Mouse (Mus musculus) hindlimb bud, embryonic 11.5 days (tissue): ENCODE measurements around the gene Pou2f3.

Source experiments
- DNase-seq: peaks from one replicate; pipeline ENCODE4 v3.0.0-alpha.2; 2012; ENCODE audit warnings: low read depth, low spot score; ENCODE audit errors: extremely low spot score

The Pou2f3 gene

DNA sequence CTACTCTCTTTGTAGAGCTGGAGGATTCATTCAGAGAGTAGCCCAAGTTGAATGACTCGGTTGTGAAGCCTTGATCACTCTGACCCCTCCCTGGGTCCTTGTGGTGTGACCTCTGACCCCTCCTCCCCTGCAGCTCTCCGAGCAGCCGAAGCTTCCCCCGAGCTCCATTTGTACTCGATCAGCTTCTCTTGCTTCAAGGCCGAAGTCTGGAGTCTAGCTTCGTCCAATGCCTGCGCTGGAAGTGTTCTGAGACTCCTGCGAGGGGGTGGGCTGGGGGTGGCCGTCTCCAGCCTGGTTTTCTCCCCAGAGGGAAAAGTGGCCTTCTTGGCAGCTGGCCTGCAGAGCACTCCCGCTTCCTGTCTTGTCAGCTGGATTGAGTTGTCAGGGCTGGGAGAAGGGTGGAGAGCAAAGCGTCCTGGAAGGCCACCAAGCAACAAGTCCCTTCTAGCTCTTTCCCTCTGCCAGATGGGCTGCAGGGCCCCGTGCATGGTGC lies at the start of gene Pou2f3:
Gene Pou2f3 (minus strand): TSS at position 180 of the 493 bp plus-strand sequence.
- DNase-seq = no peak

GRCm38 (mm10) chr9:43253271-43253681 lies 43.1 kb upstream of the Pou2f3 start:
- DNase-seq = no peak

DNA sequence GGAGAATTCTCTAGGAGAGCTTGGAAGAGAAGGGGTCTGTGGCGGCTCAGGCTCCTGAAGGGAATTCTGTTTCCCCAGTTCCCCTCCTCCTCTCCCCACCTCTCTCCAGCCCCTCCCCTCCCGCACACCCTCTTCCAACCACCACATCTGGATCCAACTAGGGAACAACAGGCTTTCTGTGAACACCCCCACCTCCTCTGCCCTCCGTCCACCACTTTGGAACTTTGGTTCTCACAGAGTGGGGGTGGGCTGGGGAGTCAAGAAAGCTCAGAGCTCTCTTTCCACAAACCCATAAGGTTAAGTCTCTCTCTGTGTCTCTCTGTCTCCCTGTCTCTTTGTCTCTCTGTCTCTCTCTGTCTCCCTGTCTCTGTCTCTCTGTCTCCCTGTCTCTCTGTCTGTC lies 42.6 kb upstream of the Pou2f3 start:
- DNase-seq = no peak

- no peak for DNase-seq
Measured at GRCm38 (mm10) chr9:43251786-43252185, 41.6 kb upstream of the Pou2f3 start.

GRCm38 (mm10) chr9:43246738-43247180 lies 36.6 kb upstream of the Pou2f3 start:
- no peak for DNase-seq

DNA sequence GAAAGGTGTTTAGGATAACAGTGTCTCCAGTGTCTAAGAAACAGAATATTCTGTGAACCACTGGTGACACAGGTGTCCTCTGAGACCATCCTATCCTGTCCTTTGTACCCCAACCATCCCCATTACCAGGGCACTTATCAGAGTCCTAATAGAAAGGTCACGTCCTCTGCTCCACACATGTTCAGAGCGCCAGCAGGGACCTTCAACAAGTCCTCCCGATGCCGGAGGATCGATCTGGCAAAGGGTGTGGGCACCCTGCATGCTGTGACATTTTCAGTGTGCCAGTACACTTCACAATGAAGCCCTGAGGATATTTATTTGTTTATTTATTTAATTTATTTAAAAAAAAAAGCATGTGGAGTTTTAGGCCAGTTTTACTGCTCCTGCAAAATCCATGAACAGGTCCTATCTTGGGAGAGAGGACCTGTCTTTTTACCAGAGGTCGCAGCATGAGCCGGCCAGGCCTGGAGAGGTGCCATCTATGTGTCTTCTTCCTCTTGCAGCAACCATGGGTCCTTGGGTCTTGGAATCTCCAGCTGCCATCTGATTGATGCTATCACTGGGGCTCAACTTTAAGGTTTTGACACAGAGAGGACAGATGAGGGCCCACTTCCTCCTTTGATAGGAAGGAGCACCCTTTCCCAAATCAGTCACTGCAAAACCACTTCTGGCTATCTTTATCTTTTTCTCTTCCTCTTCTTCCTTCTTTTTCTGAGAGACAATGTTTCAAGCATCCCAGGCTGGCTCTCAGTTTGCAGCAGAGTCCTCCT lies 35.8 kb upstream of the Pou2f3 start:
- DNase-seq = no peak

DNA sequence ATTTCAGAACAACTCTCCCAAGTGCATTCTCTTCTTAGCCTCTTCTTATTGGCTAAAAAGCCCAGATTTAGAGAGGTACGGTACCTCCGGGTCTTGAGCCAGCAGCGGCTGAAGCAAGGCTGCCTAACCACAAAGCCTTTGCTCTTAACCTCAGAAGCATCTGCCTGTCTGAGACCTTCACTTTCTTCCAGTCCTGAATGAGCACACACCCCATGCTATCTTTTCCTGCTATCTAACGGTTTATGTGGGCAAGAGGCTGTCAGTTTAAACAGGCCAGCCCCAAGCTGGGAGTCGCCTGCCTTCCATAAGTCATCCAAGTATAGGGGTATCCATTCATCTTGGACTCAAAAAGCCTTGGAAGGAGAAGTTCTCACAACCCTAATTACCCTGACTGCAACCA lies 32.3 kb upstream of the Pou2f3 start:
- no peak for DNase-seq

GRCm38 (mm10) chr9:43241970-43242369 lies 31.8 kb upstream of the Pou2f3 start:
- DNase-seq = no peak

DNA sequence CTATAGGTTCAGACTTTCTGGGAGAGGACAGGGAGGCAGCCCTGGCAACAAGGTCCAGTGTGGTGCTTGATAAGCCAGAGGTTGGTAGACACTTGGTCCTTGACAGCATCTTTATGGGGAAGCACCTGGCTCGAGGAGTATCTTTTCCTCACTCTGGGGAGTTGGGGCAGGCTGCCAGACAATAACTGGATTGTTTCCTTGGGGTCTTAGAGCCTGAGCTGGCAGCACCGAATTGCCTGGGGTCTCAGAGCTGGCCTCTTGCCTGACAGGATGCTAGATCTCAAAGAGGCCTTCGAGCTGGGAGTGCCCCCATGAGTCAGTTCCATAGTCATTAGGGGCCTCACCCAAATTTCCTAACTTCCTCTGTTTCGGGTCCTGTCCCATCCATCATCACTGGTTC lies 31.1 kb upstream of the Pou2f3 start:
- no peak for DNase-seq

- DNase-seq = no peak
Measured at GRCm38 (mm10) chr9:43240594-43240900, 30.4 kb upstream of the Pou2f3 start.

GRCm38 (mm10) chr9:43239712-43240593 lies 29.8 kb upstream of the Pou2f3 start, which contains the start of gene Oaf:
Gene Oaf (minus strand): TSS chr9:43239911.
- no peak for DNase-seq

- no peak for DNase-seq
Measured at GRCm38 (mm10) chr9:43238631-43239545, 28.7 kb upstream of the Pou2f3 start.

- DNase-seq = no peak
Measured at GRCm38 (mm10) chr9:43238167-43238566, 28.0 kb upstream of the Pou2f3 start.

DNA sequence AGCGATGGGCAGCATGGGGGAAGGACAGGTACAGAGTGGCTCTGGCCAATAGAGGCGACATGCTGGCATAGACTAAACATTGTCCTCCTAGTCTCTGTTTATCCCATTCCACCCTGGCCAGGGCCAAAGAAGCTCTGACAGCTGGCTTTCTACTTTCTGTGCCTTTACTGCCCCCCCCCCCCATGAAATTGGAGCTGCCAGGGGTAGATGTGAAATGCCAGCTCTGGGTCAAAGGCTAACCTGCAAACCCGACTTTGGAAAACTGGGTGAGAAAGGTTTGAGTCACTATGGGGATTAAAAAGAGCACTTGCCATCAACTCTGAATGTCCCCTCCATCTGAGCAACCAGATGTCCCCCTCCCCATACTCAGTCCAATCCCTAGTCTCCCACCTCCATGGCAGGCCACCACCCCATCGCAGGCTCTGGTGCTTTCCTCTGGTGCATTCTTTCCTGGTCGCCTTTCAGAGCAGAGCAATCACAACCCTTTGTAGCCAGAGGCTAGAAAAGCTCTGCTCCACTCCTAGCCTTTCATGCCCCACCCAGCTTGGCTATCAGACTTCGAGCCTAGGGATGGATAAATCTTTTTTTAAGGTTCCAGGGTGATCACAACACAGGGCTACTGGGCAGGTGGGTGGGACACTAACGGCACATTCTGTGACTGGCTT lies 27.1 kb upstream of the Pou2f3 start:
- DNase-seq = no peak

GRCm38 (mm10) chr9:43236576-43236975 lies 26.4 kb upstream of the Pou2f3 start:
- no peak for DNase-seq

GRCm38 (mm10) chr9:43236106-43236505 lies 25.9 kb upstream of the Pou2f3 start:
- no peak for DNase-seq

DNA sequence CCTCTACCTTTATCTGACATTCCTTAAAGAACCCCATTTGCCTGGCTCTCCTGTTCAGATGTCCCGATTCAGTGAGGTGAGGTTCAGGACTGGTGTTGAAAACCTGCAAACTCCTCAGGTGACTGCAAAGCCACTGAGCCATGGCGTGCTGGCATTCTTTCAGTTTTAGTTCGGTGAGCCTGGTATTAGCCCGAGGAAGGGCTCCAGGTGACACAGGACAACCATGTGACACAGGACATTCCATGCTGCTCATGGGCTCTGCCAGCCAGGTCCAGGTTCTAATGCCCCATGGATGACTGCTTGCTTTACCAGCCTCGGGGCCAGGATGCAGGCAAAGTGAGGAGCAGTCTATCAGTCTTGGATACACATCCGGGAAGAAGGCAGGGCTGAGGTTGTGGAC lies 25.2 kb upstream of the Pou2f3 start:
- no peak for DNase-seq

DNA sequence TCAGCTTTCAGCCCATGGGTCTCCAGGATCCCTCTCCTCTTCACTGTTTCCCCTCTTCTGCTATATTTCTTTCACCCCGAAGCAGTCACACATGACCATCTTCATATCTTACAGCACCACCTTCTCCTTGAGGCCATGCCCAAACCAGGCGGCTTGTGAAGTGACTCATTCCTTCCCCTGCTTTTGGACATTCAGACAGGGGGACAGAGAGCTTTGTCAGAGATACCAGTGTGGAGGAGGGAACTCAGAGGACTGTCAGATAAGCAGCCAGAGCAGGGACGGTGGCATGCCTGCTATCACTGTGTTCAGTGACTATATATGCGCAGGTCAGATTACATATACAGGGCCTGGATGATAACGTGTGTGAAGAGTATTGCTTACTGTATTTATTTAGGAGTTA lies 24.3 kb upstream of the Pou2f3 start:
- DNase-seq = no peak

- DNase-seq = no peak
Measured at GRCm38 (mm10) chr9:43233515-43233914, 23.3 kb upstream of the Pou2f3 start.

- DNase-seq = no peak
Measured at GRCm38 (mm10) chr9:43233044-43233443, 22.9 kb upstream of the Pou2f3 start.
